Mouse (Mus musculus): ENCODE data around the gene Ccdc189.

- TF ChIP-seq EP300 (optimal IDR thresholded peaks at IDR 0.05) (no peak), CTCF (IDR thresholded peaks at IDR 0.05; ENCODE audit: low read depth) (no peak)
Measured at GRCm38 (mm10) chr7:127592575-127592974, 4.2 kb upstream of the Ccdc189 start.
